Mouse (Mus musculus) liver, adult (tissue): ENCODE data around the gene Cd160.

Experiments
- GATA4 ChIP-seq: IDR thresholded peaks from 2 replicates; pipeline ENCODE4 v1.6.1; 2014; ENCODE audit warnings: mild to moderate bottlenecking, low read length; ENCODE audit not compliant: insufficient replicate concordance

The Cd160 gene

DNA sequence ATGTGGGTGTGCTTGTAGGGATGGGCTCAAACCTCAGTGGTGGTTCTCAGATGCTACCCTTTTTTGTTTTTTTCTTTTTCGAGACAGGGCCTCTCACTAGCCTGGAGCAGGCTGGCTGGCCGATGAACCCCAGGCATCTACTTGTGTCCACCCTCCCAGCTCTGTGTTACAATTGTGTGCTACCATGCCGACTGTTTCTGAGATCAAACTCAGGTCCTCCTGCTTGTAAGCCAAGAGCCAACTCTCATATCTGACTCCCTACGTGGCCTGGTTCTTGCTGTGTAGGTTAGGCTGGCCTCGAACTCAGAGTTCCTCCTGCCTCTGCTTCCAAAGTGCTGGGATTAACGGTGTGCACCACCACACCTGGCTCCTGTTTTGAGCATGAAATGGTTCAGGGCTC lies 16.0 kb upstream of the Cd160 start:
- no peak for TF ChIP-seq GATA4

DNA sequence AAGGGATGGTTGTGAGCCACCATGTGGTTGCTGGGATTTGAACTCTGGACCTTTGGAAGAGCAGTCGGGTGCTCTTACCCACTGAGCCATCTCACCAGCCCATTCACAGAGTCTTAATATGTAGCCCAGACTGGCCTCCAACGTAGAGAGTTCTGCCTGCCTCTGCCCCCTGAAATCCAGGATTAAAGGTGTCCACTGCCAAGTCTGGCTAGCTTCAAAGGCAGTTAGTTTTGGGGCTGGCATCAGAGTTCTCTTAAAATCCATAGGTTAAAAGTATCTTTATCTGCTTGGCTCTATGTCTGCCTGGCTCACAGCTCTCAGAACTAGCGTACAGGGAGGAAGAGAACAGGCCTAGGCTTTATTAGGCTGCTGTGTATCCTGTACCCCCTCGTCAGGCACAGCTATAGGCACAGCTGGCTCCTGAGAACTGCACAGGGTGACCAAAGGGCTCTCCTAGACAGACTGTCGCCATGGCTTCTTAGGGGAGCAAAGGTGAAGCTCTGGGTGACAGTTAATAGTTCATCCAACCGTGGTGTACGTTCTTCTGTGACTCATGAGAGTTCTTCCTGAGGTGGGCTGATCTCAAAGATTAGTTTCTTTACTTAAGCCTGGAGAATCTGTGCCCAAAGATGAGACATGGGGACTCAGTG lies 10.0 kb upstream of the Cd160 start:
- no peak for TF ChIP-seq GATA4

DNA sequence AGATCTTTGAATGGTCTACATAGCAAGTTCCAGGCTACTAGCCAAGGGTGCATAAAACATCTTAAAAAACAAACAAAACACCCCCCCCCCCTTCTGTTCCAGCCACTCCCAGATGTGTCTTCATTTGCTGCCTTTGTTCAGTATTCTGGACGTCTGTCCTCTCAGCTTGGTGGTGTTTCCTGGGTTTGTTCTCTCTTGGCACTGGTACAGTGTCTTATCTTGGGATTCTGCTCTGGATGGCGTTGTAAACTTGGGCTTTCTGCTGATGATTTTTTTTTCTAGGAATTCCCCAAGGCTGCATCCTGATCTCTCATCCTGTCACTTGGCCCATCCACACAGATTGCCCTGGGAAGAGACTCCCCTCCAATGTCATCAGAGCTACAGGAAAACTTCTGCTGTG lies 7.3 kb upstream of the Cd160 start:
- peak; percentile 96 for TF ChIP-seq GATA4

DNA sequence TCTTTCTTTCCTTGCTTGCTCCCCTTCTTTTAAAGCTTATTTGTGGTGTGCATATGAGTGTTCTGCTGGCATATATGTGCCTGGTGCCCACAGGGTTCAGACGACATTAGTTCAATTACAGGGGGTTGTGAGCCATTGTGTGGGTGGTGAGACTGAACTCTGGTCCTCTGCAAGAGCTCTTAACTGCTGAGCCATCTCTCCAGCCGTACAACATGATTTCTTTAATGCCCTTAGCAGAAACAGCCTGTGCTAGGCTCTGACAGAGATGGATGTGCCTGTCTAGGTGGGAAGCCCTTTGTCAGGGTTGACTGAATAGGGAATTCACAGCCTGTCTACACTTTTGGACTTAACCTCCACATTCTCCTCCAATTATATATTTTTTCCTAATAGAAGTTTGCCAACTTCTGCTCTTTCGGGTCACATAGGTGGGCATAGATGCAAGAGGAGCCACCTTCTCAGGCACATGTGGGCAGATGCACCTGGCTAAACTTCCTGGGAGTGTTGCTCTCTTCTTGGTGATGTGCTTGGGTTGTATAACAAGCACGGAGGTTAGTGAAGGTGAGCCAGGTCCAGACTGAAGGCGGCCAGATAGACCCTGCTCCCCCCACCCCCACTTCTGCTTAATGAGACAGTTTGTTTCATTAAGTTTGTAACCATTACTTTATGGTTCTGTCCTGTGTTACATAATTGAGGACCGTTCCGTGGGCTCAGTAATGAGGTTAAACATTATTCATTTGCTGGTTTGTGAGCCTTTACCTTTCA lies 5.6 kb upstream of the Cd160 start:
- no peak for TF ChIP-seq GATA4

DNA sequence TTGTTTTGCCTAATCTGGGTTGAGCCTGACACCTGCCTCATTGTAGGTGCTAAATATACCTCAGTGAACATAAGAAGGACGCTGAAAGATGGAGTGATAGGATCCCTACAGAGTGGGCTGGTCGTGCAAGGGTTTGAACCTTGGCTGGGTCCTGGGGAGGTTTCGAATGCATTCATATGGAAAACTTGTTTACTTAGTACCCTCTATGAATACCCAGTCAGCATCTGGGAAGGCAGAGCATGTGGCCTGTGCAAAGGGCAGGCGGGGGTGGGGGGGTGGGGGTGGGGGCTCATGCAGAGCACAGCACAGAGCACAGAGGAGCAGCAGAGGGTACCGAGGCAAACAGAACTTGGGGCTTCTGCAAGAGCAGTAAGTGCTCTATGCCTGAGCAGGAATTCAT lies 3.8 kb upstream of the Cd160 start:
- TF ChIP-seq GATA4, result no peak

DNA sequence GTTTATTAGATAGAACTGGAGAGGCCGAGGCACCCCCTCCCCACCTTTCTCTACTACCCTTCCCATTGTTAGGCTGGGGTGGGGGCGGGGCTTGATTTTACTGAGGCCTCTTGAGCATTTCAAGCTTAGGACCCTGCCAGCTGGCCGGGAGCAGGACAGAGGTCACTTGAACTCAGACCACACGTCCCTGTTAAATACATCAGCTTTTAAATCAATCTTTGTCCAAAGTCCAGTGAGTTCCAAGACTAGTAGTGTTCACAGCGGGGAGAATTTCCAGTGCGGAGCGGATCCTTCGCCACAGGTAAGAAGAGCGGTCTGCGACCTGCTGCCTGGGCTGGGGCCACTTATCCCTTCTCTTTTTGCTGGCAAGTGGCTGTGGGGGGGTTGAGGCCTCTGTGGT lies 705 bp upstream of the Cd160 start:
- TF ChIP-seq GATA4, result no peak

DNA sequence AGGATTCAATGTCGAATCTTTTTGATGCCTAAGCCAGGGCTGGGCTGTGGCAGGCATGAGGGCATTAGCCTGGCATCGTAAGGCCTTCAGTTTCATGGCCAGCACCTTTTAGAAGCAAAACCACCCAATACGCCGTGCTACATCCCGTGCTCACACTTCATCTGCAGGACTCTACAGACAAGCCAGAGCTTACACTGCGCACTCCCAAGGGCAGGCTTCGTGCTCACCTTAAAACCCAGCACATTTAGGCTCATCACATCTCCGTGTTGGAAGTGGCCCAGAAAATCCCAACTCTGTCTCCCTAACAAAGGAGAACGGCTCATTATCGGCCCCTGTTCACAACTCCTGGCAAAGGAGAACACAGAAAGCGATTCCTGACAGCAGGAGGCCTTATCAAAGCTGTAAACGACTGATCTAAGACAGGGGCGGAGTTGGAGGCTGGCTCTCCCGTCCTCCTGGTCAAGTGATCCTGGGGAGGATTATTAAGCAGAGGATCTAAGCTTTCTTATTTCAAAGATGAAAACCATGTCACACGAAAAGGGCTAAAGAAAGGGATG lies 765 bp downstream of the Cd160 start:
- no peak for TF ChIP-seq GATA4

DNA sequence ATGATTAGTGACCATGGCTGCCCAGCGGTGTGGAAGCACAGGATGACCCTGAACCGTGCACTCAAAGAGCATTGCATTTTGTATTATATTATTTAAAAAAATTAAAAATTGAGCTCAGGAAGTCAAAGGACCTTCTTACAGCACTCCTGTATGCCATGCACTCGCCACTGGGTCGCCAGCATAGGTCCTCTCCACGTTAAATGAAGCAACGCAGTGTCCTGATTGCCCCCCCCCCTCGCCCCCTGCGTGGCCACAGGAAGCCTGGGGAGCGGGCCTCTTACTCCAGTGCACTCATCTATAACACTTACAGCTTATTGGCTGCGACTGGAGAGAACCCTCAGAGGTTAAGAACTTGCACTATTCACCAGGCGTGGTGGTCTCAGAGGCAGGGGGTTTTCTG lies 3.9 kb downstream of the Cd160 start:
- TF ChIP-seq GATA4, result no peak

DNA sequence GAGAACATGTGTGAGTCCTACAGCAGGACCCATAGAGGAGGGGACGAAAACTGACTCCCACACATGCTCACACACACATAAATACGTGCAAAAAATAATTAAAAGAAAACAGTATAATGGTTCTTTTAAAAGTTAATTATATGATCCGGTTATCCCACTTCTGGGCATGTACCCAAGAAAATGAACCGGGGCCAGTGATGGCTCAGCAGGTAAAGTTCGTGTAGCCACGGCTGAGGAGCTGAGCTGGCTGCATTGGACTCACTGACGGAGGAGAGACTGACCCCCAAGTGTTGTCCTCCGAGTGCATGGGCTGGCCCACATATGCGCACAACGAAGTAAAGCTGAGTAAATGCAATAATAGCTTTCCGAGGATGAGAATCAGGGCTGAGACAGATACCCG lies 4.5 kb downstream of the Cd160 start:
- TF ChIP-seq GATA4, result no peak

DNA sequence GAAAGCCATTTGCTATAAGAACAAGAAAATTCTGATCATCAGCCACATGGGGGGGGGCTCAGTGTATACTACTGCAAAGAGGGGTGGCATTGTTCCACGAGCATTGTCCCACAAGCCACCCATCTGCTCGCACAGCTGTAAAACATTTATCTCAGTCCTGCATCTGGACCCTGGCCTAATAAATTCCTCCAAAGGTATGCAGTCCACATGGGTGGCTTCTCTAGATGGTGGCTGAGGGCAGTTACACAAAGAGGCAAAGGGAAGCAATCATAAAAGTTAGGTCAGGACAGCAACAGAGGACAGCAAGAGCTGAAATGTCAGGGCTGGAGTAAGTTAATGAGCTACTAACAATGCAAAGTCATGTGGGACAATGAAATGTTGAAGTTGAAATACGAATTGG lies 5.5 kb downstream of the Cd160 start:
- no peak for TF ChIP-seq GATA4

DNA sequence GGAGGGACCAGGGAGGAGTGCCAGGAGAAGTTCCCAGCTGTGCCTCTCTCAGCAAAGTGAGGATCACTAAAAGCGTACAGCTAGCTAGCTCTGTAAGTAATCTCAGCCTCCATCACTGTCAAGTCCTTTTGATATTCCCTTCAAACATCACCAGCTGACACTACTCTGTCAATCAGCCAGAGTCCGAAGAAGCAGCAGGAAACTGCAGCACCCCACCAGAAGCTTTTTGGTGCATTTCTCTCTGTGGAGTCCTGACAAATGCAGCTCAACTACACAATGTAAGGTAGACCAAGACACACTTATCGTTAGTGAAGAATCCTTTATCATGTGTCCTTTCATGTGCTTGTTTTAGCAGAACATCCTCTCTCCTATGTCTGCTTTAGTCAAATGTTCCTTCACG lies 7.6 kb downstream of the Cd160 start:
- no peak for TF ChIP-seq GATA4

DNA sequence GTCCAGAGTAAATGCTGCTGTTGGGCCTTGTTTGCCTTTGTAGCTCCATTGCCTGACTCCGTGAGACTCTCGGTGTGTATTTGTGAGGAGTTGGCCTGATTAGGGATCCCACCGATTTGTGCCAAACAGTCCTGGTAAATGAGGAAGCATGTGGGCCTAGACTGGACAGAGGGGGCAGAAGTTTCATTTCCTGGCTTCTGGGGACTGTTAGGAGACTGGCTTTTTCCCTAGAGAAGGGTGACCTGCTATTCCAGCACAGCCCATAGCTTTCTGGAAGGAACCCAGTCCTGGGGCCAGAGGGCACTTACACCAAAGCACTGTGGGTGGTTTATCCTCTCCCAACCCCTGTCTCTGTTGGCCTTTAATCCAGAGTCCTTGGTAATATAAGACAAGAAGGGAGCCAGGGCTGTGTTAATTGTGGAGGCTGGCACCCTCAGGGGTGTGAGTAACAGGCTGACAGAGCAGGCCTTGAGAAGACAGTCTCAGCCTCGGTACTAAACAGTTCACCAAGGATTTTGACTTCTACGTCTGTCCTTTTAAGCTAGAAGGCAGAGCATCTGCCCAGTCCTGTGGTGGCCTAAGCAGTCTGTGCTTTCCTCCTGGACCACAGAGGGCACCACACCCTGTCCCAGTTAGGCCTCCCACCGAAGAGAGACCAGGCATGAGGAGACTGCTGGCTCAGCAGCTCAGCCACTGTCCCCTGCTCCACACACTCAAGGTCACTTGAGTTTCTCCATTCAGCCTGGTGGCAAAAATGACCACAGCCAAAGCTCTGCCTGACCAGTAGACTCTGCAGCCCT lies 8.8 kb downstream of the Cd160 start:
- TF ChIP-seq GATA4, result no peak

DNA sequence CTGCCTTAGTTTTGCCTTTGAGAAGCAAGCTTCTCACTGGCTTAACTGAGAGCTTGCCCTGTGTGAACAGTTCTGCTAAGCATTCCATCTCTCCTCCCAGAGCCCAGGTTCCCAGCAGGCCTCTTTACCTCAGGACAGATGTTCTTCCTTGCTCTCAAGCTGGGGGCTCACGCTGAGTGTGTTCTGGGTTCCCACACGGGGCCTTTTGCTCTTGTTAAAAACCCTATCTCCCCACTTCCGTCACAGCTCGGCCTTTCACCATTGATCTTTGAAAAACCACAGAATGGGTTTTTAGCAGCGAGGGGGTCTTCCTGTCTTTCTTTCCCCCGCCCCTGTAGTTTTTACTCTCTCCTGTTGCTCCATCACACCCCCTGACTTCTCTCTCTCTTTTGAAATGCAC lies 14.8 kb downstream of the Cd160 start:
- no peak for TF ChIP-seq GATA4

DNA sequence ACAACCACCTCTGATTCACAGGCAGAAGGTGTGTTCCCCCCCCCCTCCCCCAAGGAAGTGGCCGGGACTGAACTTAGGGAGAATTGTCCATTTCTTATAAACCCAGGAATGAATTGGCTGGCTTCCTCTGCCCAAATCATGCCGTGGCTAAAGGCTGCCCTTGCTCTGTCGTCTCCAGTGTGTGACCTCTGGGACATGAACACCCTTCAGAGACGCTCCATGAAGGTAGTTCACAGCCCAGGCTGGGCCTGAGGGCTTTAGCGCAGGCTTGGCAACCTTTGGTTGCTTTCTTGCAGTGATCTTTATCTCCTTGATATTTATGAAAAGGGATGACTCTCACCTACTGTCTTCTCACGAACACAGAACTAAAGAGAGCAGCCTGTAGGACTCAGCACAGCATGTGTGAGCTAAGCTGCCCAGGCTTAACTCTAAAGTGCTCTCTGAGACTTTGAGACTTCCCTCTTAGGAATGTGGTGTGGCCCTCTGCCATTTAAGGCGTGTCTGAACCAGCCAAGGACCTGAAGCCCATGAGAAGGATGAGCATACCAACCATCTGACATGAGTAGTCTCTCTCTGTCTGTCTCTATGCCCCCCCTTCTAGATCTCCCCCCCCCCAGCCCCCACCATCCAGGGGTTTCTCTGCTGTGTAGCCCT lies 15.4 kb downstream of the Cd160 start:
- TF ChIP-seq GATA4, result no peak

DNA sequence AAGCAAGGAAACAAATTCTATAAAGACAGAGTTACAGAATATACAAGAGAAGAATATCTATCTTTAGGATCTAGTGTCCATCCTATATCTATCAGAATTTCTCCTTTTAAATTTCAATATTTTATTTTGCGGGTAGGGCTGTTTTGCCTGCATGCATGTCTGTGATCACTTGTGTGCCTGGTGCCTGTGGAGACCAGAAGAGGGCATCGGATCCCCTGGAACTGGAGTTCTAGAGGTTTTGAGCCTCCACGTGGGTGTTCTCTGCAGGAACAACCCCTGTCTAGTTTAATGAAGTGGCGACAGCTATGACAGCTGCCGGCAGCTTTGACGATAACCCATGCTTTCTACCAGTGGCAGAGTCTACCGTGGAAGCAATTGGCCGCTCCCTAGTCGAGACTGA lies 16.0 kb downstream of the Cd160 start:
- TF ChIP-seq GATA4, result no peak
